Mouse (Mus musculus) layer of hippocampus, adult 18-20 months (tissue): ENCODE measurements at regions not wholly inside any gene's neighbourhood (a gene's known extent, or its start where the extent isn't known, plus 50 kb on each side); places are given as distances from the start of the nearest gene placed in this dataset.
A peak's percentile ranks its signal among the peaks of the same experiment; 100 is the strongest.

Experiments used
- DNase-seq, 2 experiments: peaks; one replicate each; pipeline ENCODE4 v3.0.0; 2022; ENCODE audit warnings: low spot score in 2 of 2

- DNase-seq: no peak
Observed at GRCm38 (mm10) chr14:105056171-105056570, 121.0 kb downstream of the Rbm26 start.

GRCm38 (mm10) chr14:105038798-105039197 lies 138.3 kb downstream of the Rbm26 start:
- DNase-seq: no peak

GRCm38 (mm10) chr14:105034712-105035377 lies 142.3 kb downstream of the Rbm26 start:
- peak in 1 of 2 experiments; percentile 41 for DNase-seq

GRCm38 (mm10) chr14:105019971-105020370 lies 157.2 kb downstream of the Rbm26 start:
- no peak for DNase-seq

GRCm38 (mm10) chr14:105016089-105016846 lies 160.9 kb downstream of the Rbm26 start:
- no peak for DNase-seq

GRCm38 (mm10) chr14:105015278-105015677 lies 161.8 kb downstream of the Rbm26 start:
- peak in 1 of 2 experiments; percentile 12 for DNase-seq

GRCm38 (mm10) chr14:105010742-105011141 lies 166.4 kb downstream of the Rbm26 start:
- DNase-seq: no peak

- DNase-seq: no peak
Observed at GRCm38 (mm10) chr14:105008331-105008730, 168.8 kb downstream of the Rbm26 start.

GRCm38 (mm10) chr14:104994066-104994465 lies 183.1 kb downstream of the Rbm26 start:
- no peak for DNase-seq

GRCm38 (mm10) chr14:104966046-104966445 lies 211.1 kb downstream of the Rbm26 start:
- no peak for DNase-seq

GRCm38 (mm10) chr14:104943450-104943849 lies 233.7 kb downstream of the Rbm26 start:
- DNase-seq: peak in 1 of 2 experiments; percentile 9

GRCm38 (mm10) chr14:104939961-104940360 lies 237.2 kb downstream of the Rbm26 start:
- no peak for DNase-seq

- no peak for DNase-seq
Observed at GRCm38 (mm10) chr14:104937083-104937864, 239.9 kb downstream of the Rbm26 start.

GRCm38 (mm10) chr14:104935956-104936355 lies 241.2 kb downstream of the Rbm26 start:
- DNase-seq: no peak

GRCm38 (mm10) chr14:104905706-104906105 lies 271.4 kb downstream of the Rbm26 start:
- DNase-seq: no peak

GRCm38 (mm10) chr14:104902120-104903027 lies 274.8 kb downstream of the Rbm26 start:
- DNase-seq: no peak

GRCm38 (mm10) chr14:104901072-104901471 lies 276.1 kb downstream of the Rbm26 start:
- DNase-seq: no peak

- DNase-seq: no peak
Observed at GRCm38 (mm10) chr14:104871203-104871602, 305.9 kb downstream of the Rbm26 start.

GRCm38 (mm10) chr14:104867540-104867939 lies 309.6 kb downstream of the Rbm26 start:
- DNase-seq: no peak

- no peak for DNase-seq
Observed at GRCm38 (mm10) chr14:104863881-104864280, 313.2 kb downstream of the Rbm26 start.

GRCm38 (mm10) chr14:104855913-104856312 lies 321.2 kb downstream of the Rbm26 start:
- no peak for DNase-seq
